ENCODE assay signal across 16 mouse cellular contexts in genomic region chr15:38387617-38388016, GRCm38 (mm10).
"Had no signal": no experiment of that assay in that cellular context is flagged by ENCODE, and none has a peak within 500 bp of the region (broad histone marks: within the 10 kb centered on the region; RNA-seq: fewer than 3 reads in every experiment).

No protein-coding gene starts in this region.

- H3K27ac ChIP-seq: liver, embryonic 13.5 days; liver, embryonic 15.5 days; lung, embryonic 15.5 days; macrophage; midbrain, embryonic 13.5 days; midbrain, embryonic 15.5 days; neural tube, embryonic 12.5 days; stomach, embryonic 15.5 days; stomach, postnatal 0 days had no signal

- DNase-seq: liver, embryonic 13.5 days; liver, postnatal 0 days; lung, adult 2 months; lung, postnatal 14 days; lung, postnatal 36 days; right cerebral cortex, postnatal 25 days; thymus, postnatal 36 days had no signal

- H3K36me3 ChIP-seq: liver, embryonic 13.5 days; liver, embryonic 15.5 days; lung, embryonic 15.5 days; midbrain, embryonic 13.5 days; midbrain, embryonic 15.5 days; neural tube, embryonic 12.5 days; stomach, embryonic 15.5 days had no signal

- H3K27me3 ChIP-seq: liver, embryonic 13.5 days; lung, embryonic 15.5 days; midbrain, embryonic 13.5 days; midbrain, embryonic 15.5 days; neural tube, embryonic 12.5 days; stomach, embryonic 15.5 days had no signal

- H3K4me3 ChIP-seq: liver, embryonic 13.5 days; liver, embryonic 15.5 days; lung, embryonic 15.5 days; megakaryocyte, embryonic 14.5 days; midbrain, embryonic 13.5 days; midbrain, embryonic 15.5 days; neural tube, embryonic 12.5 days; stomach, embryonic 15.5 days had no signal
